Mouse (Mus musculus): ENCODE measurements at regions not wholly inside any gene's neighbourhood (a gene's known extent, or its start where the extent isn't known, plus 50 kb on each side); places are given as distances from the start of the nearest gene placed in this dataset.

DNA sequence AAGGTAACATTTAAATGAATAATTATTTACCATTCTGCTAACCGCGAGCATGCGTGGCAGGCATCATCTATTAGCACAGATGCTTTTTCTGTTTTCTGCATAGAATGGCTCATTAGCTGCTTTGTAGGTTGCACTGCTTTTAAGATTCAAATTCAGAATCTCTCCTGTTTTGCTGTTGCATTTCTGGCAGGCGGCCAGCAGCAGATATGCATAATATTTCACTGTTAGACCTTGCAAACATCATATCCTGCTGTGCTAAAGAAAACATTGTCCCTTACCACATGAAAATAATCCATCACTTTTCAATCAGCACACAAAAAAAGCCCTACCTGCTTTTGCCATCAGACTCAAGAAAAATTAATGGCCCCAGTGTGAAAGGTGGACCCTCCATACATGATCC lies 202.8 kb upstream of the Etaa1 start:
- WGBS (ENCODE audit: insufficient replicate concordance): 69% methylated on average over 4 of the region's 4 CpGs
- Histone ChIP-seq H3K4me1 (replicated peaks) (no peaks in the 10 kb centered on the region), H3K4me3 (replicated peaks) (no peak overlapping the region), H3K27me3 (no peaks in the 10 kb centered on the region), H3K9ac (no peak overlapping the region), H3K27ac (replicated peaks) (no peak overlapping the region), H3K4me2 (no peak overlapping the region), H3K36me3 (replicated peaks) (no peaks in the 10 kb centered on the region), H3K9me3 (replicated peaks) (no peaks in the 10 kb centered on the region)
- no peak for ATAC-seq (ENCODE audit: insufficient read depth)

DNA sequence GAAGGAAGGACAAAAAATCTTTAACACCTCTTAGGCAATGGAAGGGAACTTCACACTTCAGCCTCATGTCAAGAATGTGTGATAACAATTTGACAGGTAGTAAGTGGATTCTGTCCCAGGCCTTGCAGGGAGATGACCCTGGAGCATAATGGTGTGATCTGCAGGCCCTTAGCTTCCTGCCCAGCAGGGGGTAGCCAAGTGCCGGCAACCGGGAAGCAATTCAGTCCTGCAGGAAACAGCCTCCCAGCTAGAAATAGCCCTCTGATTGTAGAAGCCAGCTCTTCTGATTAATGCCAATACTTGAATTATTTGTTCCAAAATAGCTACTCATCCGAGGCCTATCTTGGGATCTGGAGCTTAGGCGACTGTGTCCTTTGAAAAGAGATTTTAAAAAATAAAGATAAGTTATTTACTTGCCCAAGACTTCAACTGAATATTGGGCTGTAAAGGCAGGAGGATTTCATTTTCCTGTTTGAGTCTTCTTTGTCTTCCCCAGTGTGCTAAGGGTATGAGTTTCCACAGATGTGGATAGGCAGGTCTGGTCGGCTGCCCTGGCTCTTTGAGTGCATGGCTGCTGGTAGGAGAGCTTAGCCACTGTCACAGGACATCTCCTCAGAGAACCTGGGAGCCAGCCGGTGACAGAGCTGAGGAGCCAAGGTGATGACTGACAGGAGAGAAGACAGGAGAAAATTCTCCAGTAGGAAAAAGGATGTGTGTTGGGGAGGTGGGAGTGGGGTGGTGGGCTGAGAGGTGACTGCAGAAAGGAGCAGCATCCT lies 198.3 kb upstream of the Etaa1 start:
- Histone ChIP-seq H3K27me3 (no peaks in the 10 kb centered on the region), H3K4me2 (no peak overlapping the region), H3K9me3 (replicated peaks) (no peaks in the 10 kb centered on the region), H3K36me3 (replicated peaks) (no peaks in the 10 kb centered on the region), H3K4me1 (replicated peaks) (no peaks in the 10 kb centered on the region), H3K27ac (replicated peaks) (no peak overlapping the region), H3K9ac (no peak overlapping the region), H3K4me3 (replicated peaks) (no peak overlapping the region)
- ATAC-seq (ENCODE audit: insufficient read depth): no peak
- 21% methylated on average over 6 of the region's 6 CpGs for WGBS (ENCODE audit: insufficient replicate concordance)

DNA sequence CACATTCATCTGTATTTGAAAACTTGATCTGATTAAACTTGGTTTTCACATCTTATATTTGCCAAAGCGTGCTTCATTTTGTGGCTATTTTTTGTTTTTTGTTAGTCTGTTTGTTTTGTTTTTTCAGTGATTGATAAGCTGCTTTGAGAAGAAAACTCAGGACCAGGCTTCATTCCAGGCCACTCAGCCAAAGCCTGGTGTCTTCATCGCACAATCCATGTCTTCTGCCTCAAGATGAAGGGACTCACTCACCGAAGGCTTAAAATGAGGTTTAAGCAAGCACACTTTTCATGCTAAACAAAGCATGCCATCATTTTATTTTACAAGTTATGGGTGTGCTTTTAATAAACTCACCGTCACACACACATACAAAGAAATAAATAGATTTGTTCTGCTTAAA lies 197.7 kb upstream of the Etaa1 start:
- no peak overlapping the region for H3K9ac ChIP-seq
- no peaks in the 10 kb centered on the region for H3K4me1 ChIP-seq (replicated peaks)
- no peak for ATAC-seq (ENCODE audit: insufficient read depth)
- no peaks in the 10 kb centered on the region for H3K27me3 ChIP-seq
- no peak overlapping the region for H3K4me2 ChIP-seq
- no peaks in the 10 kb centered on the region for H3K36me3 ChIP-seq (replicated peaks)
- no peak overlapping the region for H3K4me3 ChIP-seq (replicated peaks)
- 64% methylated on average over 4 of the region's 4 CpGs for WGBS (ENCODE audit: insufficient replicate concordance)
- no peaks in the 10 kb centered on the region for H3K9me3 ChIP-seq (replicated peaks)
- H3K27ac ChIP-seq (replicated peaks): no peak overlapping the region

DNA sequence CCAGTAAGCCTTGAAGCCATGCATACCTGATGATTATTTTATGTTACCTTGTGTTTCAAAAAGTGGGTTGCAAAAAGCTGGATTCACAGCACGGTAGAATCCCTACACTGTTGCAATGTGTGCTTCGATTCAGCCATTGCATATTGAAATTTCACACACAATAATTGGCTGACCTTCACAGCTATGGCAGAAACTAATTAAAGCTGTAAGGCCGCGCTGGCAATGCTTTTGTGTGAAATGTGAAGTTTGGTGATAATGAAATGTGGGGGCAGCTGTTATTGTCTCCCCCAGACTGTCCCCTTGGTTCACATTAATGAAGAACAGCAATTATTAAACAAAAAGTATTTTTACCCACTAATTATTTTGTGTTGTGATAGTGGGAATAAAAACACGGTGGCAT lies 173.8 kb upstream of the Etaa1 start:
- no peaks in the 10 kb centered on the region for H3K9me3 ChIP-seq (replicated peaks)
- no peaks in the 10 kb centered on the region for H3K27me3 ChIP-seq
- no peak overlapping the region for H3K4me2 ChIP-seq
- no peaks in the 10 kb centered on the region for H3K4me1 ChIP-seq (replicated peaks)
- ATAC-seq (ENCODE audit: insufficient read depth): no peak
- H3K4me3 ChIP-seq (replicated peaks): no peak overlapping the region
- H3K27ac ChIP-seq (replicated peaks): no peak overlapping the region
- WGBS (ENCODE audit: insufficient replicate concordance): 64% methylated on average over 5 of the region's 5 CpGs
- H3K36me3 ChIP-seq (replicated peaks): no peaks in the 10 kb centered on the region
- H3K9ac ChIP-seq: no peak overlapping the region

DNA sequence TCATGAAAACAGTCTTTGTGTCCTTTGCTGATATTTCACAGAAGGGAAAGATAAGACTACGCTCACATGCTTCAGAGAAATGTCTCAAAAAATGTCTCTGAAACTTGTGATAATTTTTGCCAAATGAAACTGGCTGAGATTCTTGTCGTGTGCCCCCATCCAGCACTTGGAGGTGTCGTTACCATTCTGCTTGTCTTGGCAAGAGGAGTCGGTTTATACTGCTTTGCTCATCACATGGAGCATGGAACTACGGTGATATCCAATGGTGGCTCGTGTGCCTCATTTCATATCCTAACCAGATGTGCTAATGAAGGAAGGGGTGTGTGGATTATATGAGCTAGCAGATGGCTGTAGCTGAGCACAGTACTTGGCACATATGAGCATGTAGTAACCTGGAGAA lies 169.4 kb upstream of the Etaa1 start:
- Histone ChIP-seq H3K9me3 (replicated peaks) (no peaks in the 10 kb centered on the region), H3K4me2 (no peak overlapping the region), H3K9ac (no peak overlapping the region), H3K36me3 (replicated peaks) (no peaks in the 10 kb centered on the region), H3K27ac (replicated peaks) (no peak overlapping the region), H3K27me3 (no peaks in the 10 kb centered on the region), H3K4me1 (replicated peaks) (no peaks in the 10 kb centered on the region), H3K4me3 (replicated peaks) (no peak overlapping the region)
- no peak for ATAC-seq (ENCODE audit: insufficient read depth)
- 55% methylated on average over 6 of the region's 6 CpGs for WGBS (ENCODE audit: insufficient replicate concordance)

DNA sequence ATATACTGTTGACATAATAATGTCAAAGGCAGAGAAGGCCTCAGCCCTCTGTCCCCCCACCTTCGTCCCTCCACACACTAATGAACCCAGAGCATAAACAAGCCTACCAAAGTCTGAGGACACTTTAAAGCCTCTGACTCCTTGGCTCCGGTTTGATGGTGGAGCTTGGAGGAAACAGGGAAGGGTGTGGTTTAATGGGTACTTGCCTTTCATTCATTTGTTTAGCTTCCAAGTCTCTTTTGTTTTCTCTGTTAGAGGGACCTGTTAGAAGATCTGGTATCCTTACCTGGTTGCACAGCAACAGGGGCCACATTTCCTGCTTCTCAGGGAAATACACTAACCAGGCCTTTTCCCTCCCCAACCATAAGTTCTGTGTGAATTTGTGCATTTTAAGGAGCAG lies 168.9 kb upstream of the Etaa1 start:
- H3K27me3 ChIP-seq: no peaks in the 10 kb centered on the region
- no peaks in the 10 kb centered on the region for H3K9me3 ChIP-seq (replicated peaks)
- WGBS (ENCODE audit: insufficient replicate concordance): 33% methylated on average over 2 of the region's 2 CpGs
- H3K27ac ChIP-seq (replicated peaks): no peak overlapping the region
- no peaks in the 10 kb centered on the region for H3K36me3 ChIP-seq (replicated peaks)
- no peak overlapping the region for H3K4me3 ChIP-seq (replicated peaks)
- no peaks in the 10 kb centered on the region for H3K4me1 ChIP-seq (replicated peaks)
- H3K4me2 ChIP-seq: no peak overlapping the region
- ATAC-seq (ENCODE audit: insufficient read depth): no peak
- H3K9ac ChIP-seq: no peak overlapping the region

DNA sequence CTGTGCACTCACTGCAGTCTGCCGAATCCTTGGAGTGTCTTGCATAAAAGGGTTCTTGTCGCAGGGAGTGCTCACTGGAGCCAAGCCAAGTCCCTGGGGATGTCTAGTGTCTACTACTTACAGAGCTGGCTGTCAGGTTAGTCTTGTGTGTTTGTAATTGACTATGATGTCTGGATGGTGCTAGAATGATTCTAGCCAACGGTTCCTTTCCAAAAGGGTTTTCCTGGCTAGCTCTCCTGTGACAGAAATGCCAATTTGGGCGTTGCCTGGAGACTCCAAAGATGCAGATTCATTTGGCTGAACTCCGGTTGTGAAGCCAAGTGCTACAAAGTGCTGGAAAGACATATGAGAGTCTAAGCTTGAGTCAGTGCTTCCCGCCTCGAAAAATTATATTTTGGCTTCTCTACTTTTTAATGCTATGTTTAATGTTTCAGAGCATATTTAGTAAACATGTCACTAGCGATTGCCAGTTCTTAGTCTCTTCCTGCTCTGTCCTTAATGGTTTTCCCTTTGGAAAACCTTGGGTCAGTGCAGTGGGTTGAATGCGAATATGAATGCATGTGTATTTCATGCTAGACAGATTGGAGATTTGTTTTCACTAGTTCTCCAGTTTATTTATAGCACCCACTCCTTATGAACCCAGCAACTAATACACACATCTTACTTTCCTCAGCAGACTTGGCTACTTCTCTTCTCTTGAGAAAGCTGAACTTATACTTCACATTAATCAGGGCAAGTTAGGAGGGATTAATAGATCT lies 162.2 kb upstream of the Etaa1 start:
- Histone ChIP-seq H3K27me3 (no peaks in the 10 kb centered on the region), H3K4me2 (no peak overlapping the region), H3K4me3 (replicated peaks) (no peak overlapping the region), H3K36me3 (replicated peaks) (no peaks in the 10 kb centered on the region), H3K4me1 (replicated peaks) (no peaks in the 10 kb centered on the region), H3K27ac (replicated peaks) (no peak overlapping the region), H3K9ac (no peak overlapping the region), H3K9me3 (replicated peaks) (no peaks in the 10 kb centered on the region)
- ATAC-seq (ENCODE audit: insufficient read depth): no peak
- 59% methylated on average over 9 of the region's 9 CpGs for WGBS (ENCODE audit: insufficient replicate concordance)

DNA sequence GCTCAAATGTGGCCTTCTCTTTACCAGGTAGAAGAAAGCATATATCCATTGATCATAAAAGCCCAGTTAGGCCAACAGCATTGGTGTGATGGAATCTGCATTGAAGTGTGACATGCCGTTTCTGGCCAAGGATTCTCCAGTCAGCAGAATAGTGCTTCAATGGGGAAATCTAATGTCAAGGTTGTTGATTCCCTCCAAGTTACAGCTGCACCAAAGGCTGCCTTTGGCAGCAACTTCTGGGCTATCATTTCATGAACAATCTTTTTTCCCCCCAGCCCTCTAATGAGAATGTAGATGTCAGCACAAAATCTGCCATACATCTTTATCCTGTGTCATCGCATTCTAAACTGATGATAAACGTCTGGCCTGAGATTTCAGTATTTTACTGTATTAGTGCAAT lies 149.2 kb upstream of the Etaa1 start:
- H3K4me2 ChIP-seq: no peak overlapping the region
- no peaks in the 10 kb centered on the region for H3K27me3 ChIP-seq
- H3K4me1 ChIP-seq (replicated peaks): no peaks in the 10 kb centered on the region
- 66% methylated on average over 3 of the region's 3 CpGs for WGBS (ENCODE audit: insufficient replicate concordance)
- H3K27ac ChIP-seq (replicated peaks): no peak overlapping the region
- ATAC-seq (ENCODE audit: insufficient read depth): no peak
- no peaks in the 10 kb centered on the region for H3K9me3 ChIP-seq (replicated peaks)
- H3K9ac ChIP-seq: no peak overlapping the region
- no peaks in the 10 kb centered on the region for H3K36me3 ChIP-seq (replicated peaks)
- H3K4me3 ChIP-seq (replicated peaks): no peak overlapping the region

DNA sequence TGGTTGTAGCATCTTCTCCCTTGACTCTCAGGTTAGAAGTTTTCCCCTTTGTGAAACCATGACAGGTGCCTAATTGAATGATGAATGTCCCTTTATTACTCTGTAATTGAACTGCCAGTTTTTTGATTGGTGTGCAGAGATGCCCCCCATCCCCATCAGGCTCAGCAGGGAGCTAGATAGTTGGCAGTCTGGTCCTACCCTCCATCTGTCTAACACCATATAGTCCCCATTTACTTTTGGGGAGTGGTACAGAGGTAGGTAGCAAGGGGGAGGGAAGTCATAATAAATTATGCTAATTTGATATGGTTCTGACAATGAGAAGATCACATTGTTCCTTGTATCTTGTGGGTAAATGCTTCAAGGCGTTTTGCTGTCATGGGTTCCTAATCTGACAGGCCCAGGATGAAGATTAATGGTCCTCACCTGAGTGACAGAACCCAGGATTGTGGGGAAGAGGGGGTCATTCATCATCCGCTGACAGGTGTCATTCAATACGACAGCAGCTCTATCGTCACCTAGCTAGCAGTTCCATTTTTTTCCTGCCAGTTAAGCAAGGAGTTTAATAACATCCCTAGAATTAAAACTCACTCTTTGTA lies 122.3 kb upstream of the Etaa1 start:
- no peaks in the 10 kb centered on the region for H3K4me1 ChIP-seq (replicated peaks)
- no peak overlapping the region for H3K4me2 ChIP-seq
- no peaks in the 10 kb centered on the region for H3K27me3 ChIP-seq
- WGBS (ENCODE audit: insufficient replicate concordance): 56% methylated on average over 4 of the region's 4 CpGs
- no peaks in the 10 kb centered on the region for H3K9me3 ChIP-seq (replicated peaks)
- H3K27ac ChIP-seq (replicated peaks): no peak overlapping the region
- no peak for ATAC-seq (ENCODE audit: insufficient read depth)
- H3K9ac ChIP-seq: no peak overlapping the region
- H3K4me3 ChIP-seq (replicated peaks): no peak overlapping the region
- no peaks in the 10 kb centered on the region for H3K36me3 ChIP-seq (replicated peaks)

DNA sequence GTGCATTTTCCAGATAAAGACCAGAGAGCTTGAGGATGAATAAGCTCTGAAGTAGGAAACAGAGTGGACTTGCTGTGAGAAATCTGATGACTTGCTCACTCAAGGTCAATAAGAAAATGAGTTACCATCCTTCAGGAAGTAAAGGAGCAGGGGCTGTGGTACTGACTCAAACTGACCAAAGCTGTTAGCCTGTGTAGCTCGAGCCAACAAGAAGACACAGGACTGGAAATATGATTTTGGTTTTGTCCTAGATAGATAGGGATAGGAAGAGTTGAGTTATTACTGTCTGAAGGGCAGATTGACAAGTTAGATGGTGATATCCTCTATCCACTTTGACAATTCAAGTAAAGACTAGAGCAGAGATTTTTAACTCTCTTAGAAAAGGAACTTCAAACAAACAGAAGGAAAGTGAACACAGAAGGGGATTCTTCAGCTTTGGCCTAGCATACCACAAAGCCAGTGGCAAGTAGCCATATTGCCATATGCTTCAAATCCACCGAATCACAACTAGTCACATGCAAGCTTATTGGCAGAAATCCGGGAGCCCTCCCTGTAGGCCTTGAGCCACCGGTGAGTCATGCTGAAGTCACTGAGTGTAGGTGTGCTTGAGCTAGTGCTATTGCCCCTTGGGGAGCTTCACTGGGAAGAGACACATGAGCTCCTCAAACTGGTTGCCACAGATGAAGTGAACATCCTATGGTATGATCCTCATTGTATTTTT lies 117.1 kb upstream of the Etaa1 start:
- 55% methylated on average over 4 of the region's 4 CpGs for WGBS (ENCODE audit: insufficient replicate concordance)

DNA sequence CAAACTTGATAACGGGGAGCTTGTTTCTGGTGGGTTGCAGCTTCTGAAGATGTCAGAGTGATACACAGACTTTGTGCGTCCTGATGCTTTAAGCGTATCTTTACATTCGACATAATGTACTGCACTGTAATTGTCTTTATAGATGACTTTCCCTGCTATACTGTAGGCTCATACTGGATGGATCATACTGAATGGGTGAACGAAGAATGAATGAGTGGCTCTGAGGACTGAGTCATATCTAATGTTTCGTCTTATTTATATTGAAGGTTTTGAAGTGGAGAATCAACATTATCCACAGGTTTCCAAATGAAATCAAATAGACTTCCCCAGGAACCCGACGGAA lies 116.3 kb upstream of the Etaa1 start:
- Histone ChIP-seq H3K9ac (no peak overlapping the region), H3K4me1 (replicated peaks) (no peaks in the 10 kb centered on the region), H3K4me3 (replicated peaks) (no peak overlapping the region), H3K9me3 (replicated peaks) (no peaks in the 10 kb centered on the region), H3K4me2 (no peak overlapping the region), H3K27ac (replicated peaks) (no peak overlapping the region), H3K27me3 (no peaks in the 10 kb centered on the region), H3K36me3 (replicated peaks) (no peaks in the 10 kb centered on the region)
- no peak for ATAC-seq (ENCODE audit: insufficient read depth)
- WGBS (ENCODE audit: insufficient replicate concordance): 45% methylated on average over 8 of the region's 8 CpGs

More for the DNA sequence above, 117.1 kb upstream of the Etaa1 start:
- Histone ChIP-seq H3K4me1 (replicated peaks) (no peaks in the 10 kb centered on the region), H3K4me2 (no peak overlapping the region), H3K4me3 (replicated peaks) (no peak overlapping the region), H3K27ac (replicated peaks) (no peak overlapping the region), H3K27me3 (no peaks in the 10 kb centered on the region), H3K9ac (no peak overlapping the region), H3K9me3 (replicated peaks) (no peaks in the 10 kb centered on the region), H3K36me3 (replicated peaks) (no peaks in the 10 kb centered on the region)
- ATAC-seq (ENCODE audit: insufficient read depth): no peak

Data from liver, embryonic 15.5 days (tissue).